Mouse (Mus musculus) B cell, adult 2 months (primary cell): Measurements from ENCODE around the gene Psmd13.
A peak's percentile ranks its signal among the peaks of the same experiment; 100 is the strongest.
"Not testable (repeated sequence)": the region's sequence is repeated elsewhere in the genome, so short reads cannot be mapped to it uniquely, and the experiment has no call there.

ENCODE experiments used
- DNase-seq, 2 experiments: peaks; one replicate each; pipeline ENCODE4 v3.0.0; 2022

Gene Psmd13

GRCm38 (mm10) chr7:140856785-140857549 lies 24.8 kb upstream of the Psmd13 start, which contains the start of gene Ric8a:
Gene Ric8a (plus strand): TSS chr7:140856957.
- DNase-seq, result peak; percentile 85 to 88

- DNase-seq, result peak in 1 of 2 experiments; percentile 8
These were observed 23.9 kb upstream of the Psmd13 start, which contains the start of gene Bet1l for GRCm38 (mm10) chr7:140857550-140858505. Gene Bet1l (minus strand): TSS chr7:140857577.

GRCm38 (mm10) chr7:140858746-140859145 lies 23.0 kb upstream of the Psmd13 start:
- DNase-seq, result no peak

DNA sequence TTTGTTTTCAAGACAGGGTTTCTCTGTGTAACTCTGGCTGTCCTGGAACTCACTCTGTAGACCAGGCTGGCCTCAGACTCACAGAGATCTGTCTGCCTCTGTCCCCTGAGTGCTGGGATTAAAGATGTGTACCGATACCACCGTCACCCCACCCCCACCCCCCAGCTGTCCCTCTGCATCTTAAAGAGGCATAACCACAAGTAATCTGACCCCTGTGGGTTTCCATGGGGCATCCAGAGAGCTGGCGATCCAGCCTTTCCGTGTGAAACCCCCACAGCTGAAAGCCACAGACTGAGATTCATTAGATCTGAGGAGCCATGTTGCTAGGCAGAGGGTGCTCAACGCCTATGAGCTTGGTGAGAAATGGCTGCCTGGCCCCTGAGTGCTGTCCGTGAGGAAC lies 21.8 kb upstream of the Psmd13 start:
- DNase-seq, result no peak

DNA sequence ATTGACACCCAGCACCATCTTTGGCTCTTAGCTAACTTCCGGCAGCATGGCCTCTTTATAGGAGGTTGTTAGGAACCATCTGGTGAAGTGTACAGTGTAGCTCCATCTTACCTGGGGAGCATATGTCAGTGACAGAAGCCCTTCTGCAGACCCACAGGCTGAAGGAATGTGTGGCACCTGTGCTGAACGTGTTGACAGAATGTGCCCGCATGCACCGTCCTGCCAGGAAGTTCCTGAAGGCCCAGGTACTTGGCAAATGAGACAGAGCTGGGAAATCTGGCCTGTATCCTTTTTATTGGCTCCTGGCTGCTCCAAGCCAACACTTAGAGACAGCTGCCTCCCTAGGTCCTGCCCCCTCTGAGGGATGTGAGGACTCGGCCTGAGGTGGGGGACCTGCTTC lies 21.0 kb upstream of the Psmd13 start:
- DNase-seq, result no peak

DNA sequence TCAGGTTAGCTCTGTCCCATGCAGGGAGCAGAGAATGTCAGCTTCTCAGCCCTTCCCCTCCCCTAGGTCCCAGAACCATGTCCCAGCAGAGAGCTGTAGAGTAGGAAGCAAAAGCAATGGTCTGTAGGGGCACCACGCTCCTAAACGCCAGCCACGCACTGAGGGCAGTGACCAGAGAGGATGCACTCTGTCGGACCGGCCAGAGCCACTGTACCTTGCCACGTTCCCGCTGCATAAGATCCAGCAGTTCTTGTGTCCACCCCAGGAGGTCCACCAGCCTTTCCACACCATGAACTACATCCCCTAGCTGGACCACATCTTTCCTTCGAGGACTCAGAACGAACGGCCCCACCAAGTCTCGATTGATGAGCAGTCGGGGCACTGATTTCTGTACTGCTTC lies 17.0 kb upstream of the Psmd13 start:
- DNase-seq, result no peak

GRCm38 (mm10) chr7:140874224-140874623 lies 7.5 kb upstream of the Psmd13 start:
- no peak for DNase-seq

DNA sequence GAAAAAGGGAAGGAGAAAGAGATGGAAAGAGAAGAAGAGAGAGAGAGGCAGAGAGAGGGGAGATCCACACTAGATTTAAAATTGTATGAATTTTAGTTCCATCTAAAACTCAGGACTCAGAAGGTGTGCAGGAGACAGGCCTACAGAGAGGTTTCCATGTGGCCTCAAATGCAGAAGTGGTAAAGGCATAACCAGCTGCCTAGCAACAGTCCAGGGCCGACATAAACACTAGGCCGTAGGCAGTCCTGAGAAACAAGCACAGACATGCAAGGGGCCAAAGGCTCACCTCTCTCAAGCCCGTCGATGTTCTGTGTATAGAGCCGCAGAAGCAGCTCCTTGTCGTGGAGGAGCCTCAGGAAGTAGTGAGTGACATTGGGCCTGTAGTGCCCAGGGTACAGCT lies 4.4 kb upstream of the Psmd13 start:
- peak; percentile 32 to 39 for DNase-seq

- DNase-seq, result peak; percentile 14 to 19
These were observed 2.4 kb upstream of the Psmd13 start for GRCm38 (mm10) chr7:140879355-140879754.

DNA sequence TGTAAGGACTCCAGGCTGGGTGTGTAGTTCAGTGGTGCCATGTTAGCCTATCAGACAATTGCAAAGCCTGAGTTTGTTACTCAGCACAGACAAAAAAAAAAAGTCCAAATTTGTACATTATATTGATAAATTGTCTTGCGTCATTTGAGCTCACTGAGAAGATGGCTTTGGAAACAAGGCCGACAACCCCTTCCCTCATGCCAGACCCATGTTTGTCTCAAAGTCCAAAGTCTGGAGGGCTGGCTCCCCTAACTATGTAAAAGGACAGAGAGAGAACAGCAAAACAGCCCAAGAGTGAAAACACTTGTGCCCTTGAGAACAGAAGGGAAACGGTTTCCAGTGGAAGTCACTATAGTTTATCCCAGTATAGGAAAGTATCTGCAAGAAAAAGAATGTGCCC lies 1.3 kb upstream of the Psmd13 start:
- DNase-seq, result no peak

DNA sequence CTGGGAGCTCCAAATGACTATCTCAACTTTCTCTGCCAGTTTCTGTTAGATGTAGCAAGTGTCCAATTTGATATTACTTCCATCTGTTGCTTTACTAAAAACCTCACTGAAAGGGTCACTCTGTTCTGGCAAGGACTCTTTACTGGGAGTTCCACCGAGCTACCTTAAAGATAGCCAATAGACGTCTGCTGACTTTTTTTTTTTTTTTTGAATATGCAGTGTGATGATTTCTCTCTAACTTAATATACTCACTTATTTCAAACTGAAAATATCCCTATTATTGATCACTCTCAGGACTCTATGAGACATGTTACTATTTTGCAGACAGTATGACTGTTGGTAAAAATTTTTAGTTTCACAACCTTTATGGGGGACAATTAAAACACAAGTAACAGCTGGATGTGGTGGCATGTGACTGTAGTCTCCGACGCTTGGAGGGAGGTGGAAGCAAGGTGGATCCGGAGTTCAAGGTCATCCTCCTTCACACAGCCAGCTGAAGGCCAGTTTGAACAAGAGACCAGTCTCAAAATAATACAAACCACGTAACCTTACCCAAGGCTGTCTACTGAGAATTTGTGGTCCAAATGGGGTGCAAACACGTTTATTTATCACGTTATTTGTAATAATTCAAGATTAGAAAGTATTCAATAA lies 778 bp upstream of the Psmd13 start:
- no peak for DNase-seq

GRCm38 (mm10) chr7:140882469-140882803 lies 668 bp downstream of the Psmd13 start:
- DNase-seq, result no peak

DNA sequence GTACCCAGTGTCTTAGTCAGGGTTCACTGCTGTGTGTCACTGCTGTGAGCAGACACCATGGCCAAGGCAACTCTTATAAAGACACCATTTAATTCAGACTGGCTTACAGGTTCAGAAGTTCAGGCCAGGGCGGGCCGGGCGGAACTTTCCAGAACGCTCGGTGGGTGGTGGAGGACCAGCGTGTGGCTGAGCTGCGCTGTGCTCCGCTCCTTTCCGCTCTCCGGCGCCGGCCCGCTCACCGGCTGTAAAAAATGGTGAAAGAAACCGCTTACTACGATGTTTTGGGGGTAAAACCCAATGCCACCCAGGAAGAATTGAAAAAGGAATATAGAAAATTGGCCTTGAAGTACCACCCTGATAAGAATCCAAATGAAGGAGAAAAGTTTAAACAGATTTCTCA lies 8.9 kb downstream of the Psmd13 start:
- DNase-seq, result not testable (repeated sequence)

GRCm38 (mm10) chr7:140894031-140894430 lies 12.3 kb downstream of the Psmd13 start:
- DNase-seq, result no peak

- DNase-seq, result no peak
These were observed 12.8 kb downstream of the Psmd13 start for GRCm38 (mm10) chr7:140894611-140895010.

GRCm38 (mm10) chr7:140897863-140898262 lies 16.1 kb downstream of the Psmd13 start:
- no peak for DNase-seq

DNA sequence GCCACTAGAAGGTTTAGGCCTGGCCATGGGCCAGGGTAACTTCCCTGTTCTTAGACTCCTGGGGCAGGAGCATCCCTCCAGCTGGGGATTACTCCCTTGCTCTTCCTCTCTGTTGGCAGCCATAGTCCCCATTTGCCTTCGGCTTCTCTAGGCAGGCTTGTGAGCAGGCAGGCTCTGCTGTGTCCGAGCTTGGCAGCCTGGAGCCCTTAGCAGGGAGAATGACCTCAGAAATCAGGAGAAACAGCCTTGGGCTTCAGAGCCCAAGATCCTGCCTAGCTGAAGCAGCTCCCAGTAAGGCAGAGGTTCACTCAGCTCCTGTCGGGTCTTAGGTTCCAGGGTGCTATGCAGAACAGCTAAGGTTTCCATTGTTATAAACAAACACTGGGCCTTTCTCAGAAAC lies 17.4 kb downstream of the Psmd13 start:
- DNase-seq, result no peak

GRCm38 (mm10) chr7:140900220-140900619 lies 18.5 kb downstream of the Psmd13 start, which contains the start of gene Cox8b:
Gene Cox8b (minus strand): TSS chr7:140900446.
- DNase-seq, result no peak

GRCm38 (mm10) chr7:140902036-140902875 lies 20.5 kb downstream of the Psmd13 start:
- DNase-seq, result no peak

DNA sequence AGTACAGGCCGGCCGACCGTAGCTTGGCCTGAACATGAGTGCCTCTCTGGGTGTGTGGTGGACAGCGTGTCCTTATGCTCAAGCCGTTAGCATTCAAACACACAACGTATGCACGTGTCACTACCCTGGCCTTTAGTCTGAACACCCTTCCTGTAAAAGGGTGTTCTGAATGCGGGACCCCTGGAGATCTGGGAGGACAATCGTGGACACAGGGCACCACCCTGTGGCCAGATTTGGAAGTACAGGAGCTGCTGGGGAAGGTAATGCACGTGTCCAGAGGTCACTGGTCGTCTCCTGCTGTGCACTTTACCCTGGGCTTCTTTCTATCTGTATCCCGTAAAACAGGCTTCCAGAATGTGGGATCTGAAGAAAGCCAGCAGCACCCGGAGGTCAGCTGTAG lies 21.4 kb downstream of the Psmd13 start:
- DNase-seq, result peak; percentile 87 to 88

- no peak for DNase-seq
These were observed 23.9 kb downstream of the Psmd13 start for GRCm38 (mm10) chr7:140905642-140906081.

DNA sequence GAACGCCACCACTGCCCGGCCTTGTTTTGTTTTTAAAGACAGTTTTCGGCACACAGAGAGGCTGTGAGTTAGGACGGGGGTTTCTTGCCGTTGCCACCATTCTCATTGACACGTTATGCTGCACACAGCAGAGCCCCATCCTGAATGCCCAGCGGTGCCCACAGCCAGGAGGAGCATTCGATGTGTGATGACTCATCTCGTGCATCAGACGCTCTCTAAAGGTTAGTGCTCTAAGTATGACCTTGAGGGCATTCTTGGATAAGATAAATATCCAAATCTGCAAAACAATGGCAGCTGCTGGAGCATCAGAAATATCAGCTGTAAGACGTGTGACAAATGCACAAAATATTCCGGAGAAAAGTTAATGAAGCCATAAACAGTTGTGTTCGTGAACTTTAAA lies 25.4 kb downstream of the Psmd13 start:
- DNase-seq, result no peak
